Mouse (Mus musculus) bone marrow macrophage, adult 2 months (primary cell): ENCODE measurements around the gene Nol12. TPM values are rescaled to one million over a fixed set of nuclear protein-coding genes. Genes with fewer than 3 reads are reported as not detected.

Source experiments
- H3K27ac ChIP-seq: 2 replicates; pipeline ENCODE4 v1.5.1; 2012; ENCODE audit warnings: low read depth, low read length; ENCODE audit not compliant: insufficient read depth
- H3K4me1 ChIP-seq: 2 replicates; pipeline ENCODE4 v1.6.1; 2012; ENCODE audit warnings: low read length; ENCODE audit not compliant: control insufficient read depth, insufficient read depth
- H3K4me3 ChIP-seq: 2 replicates; pipeline ENCODE4 v1.5.1; 2012; ENCODE audit warnings: mild to moderate bottlenecking, low read length, moderate library complexity; ENCODE audit not compliant: insufficient read depth
- CTCF ChIP-seq: IDR thresholded peaks from 2 replicates; pipeline ENCODE4 v1.5.1; 2012; ENCODE audit warnings: low read depth, mild to moderate bottlenecking, low read length, moderate library complexity
- POLR2A ChIP-seq: IDR thresholded peaks from 2 replicates; pipeline ENCODE4 v1.6.1; 2012; ENCODE audit warnings: mild to moderate bottlenecking, low read depth, low read length, borderline replicate concordance
- polyA plus RNA-seq: library from polyadenylated mRNA; stranded (reverse); fragments of >200 nt; gene quantifications from 2 replicates; pipeline ENCODE4 v1.2.4, GENCODE M21; 2012; ENCODE audit not compliant: missing spikeins, insufficient read depth, insufficient read length

The Nol12 gene
- polyA plus RNA-seq, 1 experiment: 28.1 TPM

GRCm38 (mm10) chr15:78947657-78948056, 12.9 kb downstream of the Nol12 start, which contains the start of gene Triobp:
Triobp (plus strand) TSS chr15:78947724.
- Histone ChIP-seq H3K27ac (no peak within 1 kb of the TSS), H3K4me3 (peak within 1 kb of the TSS; percentile 11; the same call in 1 of the 2 replicates), H3K4me1 (peaks cover 5% of the 10 kb centered on the region; the same call in 1 of the 2 replicates)
- no peak for TF ChIP-seq POLR2A
- no peak for TF ChIP-seq CTCF

GRCm38 (mm10) chr15:78948152-78948725, 13.5 kb downstream of the Nol12 start:
- peaks cover 5% of the 10 kb centered on the region; the same call in 1 of the 2 replicates for H3K4me1 ChIP-seq
- peak overlapping the region; percentile 11; the same call in 1 of the 2 replicates for H3K4me3 ChIP-seq
- TF ChIP-seq POLR2A (no peak), CTCF (no peak)
- H3K27ac ChIP-seq: no peak overlapping the region

GRCm38 (mm10) chr15:78948883-78949282, 14.2 kb downstream of the Nol12 start:
- Histone ChIP-seq H3K4me1 (peaks cover 5% of the 10 kb centered on the region; the same call in 1 of the 2 replicates), H3K4me3 (no peak overlapping the region), H3K27ac (no peak overlapping the region)
- no peak for TF ChIP-seq CTCF
- TF ChIP-seq POLR2A: no peak

- Histone ChIP-seq H3K27ac (no peak overlapping the region), H3K4me1 (peaks cover 4% of the 10 kb centered on the region), H3K4me3 (no peak overlapping the region)
- TF ChIP-seq CTCF (no peak), POLR2A (no peak)
Measured at GRCm38 (mm10) chr15:78955663-78956062, 20.9 kb downstream of the Nol12 start.

GRCm38 (mm10) chr15:78956351-78956750, 21.6 kb downstream of the Nol12 start:
- H3K4me1 ChIP-seq: peaks cover 4% of the 10 kb centered on the region
- no peak overlapping the region for H3K4me3 ChIP-seq
- TF ChIP-seq POLR2A (no peak), CTCF (no peak)
- no peak overlapping the region for H3K27ac ChIP-seq

GRCm38 (mm10) chr15:78957021-78957420, 22.3 kb downstream of the Nol12 start:
- Histone ChIP-seq H3K27ac (no peak overlapping the region), H3K4me3 (no peak overlapping the region), H3K4me1 (peaks cover 4% of the 10 kb centered on the region)
- TF ChIP-seq POLR2A: no peak

GRCm38 (mm10) chr15:78959537-78959936, 24.8 kb downstream of the Nol12 start:
- H3K27ac ChIP-seq: no peak overlapping the region
- H3K4me1 ChIP-seq: peaks cover 4% of the 10 kb centered on the region
- TF ChIP-seq POLR2A (no peak), CTCF (no peak)
- H3K4me3 ChIP-seq: no peak overlapping the region

- no peak overlapping the region for H3K27ac ChIP-seq
- H3K4me3 ChIP-seq: no peak overlapping the region
- TF ChIP-seq POLR2A (no peak), CTCF (no peak)
- peaks cover 4% of the 10 kb centered on the region for H3K4me1 ChIP-seq
Measured at GRCm38 (mm10) chr15:78960088-78960487, 25.4 kb downstream of the Nol12 start.

- no peak overlapping the region for H3K27ac ChIP-seq
- H3K4me3 ChIP-seq: no peak overlapping the region
- TF ChIP-seq POLR2A (no peak), CTCF (peak; percentile 73)
- peaks cover 4% of the 10 kb centered on the region for H3K4me1 ChIP-seq
Measured at GRCm38 (mm10) chr15:78962885-78963284, 28.2 kb downstream of the Nol12 start.

- Histone ChIP-seq H3K27ac (no peak overlapping the region), H3K4me3 (no peak overlapping the region), H3K4me1 (peaks cover under 1% of the 10 kb centered on the region)
- TF ChIP-seq POLR2A: no peak
- no peak for TF ChIP-seq CTCF
Measured at GRCm38 (mm10) chr15:78971626-78972025, 36.9 kb downstream of the Nol12 start.
